ENCODE assay signal across 18 mouse cellular contexts in the genomic region with DNA sequence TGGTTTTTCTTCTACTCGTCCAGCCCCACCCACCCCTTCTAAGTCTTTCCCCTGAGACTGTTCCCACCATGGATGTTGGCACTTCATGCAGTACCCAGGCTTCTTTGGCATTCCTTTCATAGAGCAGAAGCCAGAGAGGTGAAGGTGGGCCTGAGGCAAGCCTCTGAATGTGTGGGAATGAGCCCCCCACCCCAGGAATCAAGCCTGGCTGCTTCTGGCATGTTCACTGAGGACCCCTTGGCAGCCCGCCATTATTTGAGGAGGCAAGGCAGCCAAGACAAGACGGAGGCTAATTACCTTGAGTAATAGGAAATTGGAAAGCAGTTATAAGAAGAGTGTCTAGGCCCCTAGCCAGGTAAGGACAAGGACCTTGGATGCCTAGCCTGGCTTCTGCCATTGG.
DNase-seq lines count a peak whose midpoint lies in the region; ATAC-seq lines count a peak whose summit lies in the region.
"Had no signal": no experiment of that assay in that cellular context is flagged by ENCODE, and none has a peak within 500 bp of the region (broad histone marks: within the 10 kb centered on the region; RNA-seq: fewer than 3 reads in every experiment).

No protein-coding gene starts in this region.

- H3K9me3 ChIP-seq in hindbrain, embryonic 14.5 days (ENCODE audit: control insufficient read depth, low read length): no peaks in the 10 kb centered on the region
- no peaks in the 10 kb centered on the region for H3K9me3 ChIP-seq in hindbrain, embryonic 10.5 days
- H3K9me3 ChIP-seq in liver, embryonic 11.5 days (ENCODE audit: control insufficient read depth, low read length): no peaks in the 10 kb centered on the region
- no peaks in the 10 kb centered on the region for H3K9me3 ChIP-seq in limb, embryonic 15.5 days
- H3K9me3 ChIP-seq: heart, embryonic 15.5 days; limb, embryonic 12.5 days; midbrain, embryonic 12.5 days had no signal

- H3K27ac ChIP-seq in hindbrain, embryonic 14.5 days: no peak overlapping the region
- H3K27ac ChIP-seq in hindbrain, embryonic 10.5 days: no peak overlapping the region
- H3K27ac ChIP-seq in liver, embryonic 11.5 days (ENCODE audit: low read depth, low read length): no peak overlapping the region
- H3K27ac ChIP-seq in limb, embryonic 15.5 days: no peak overlapping the region
- H3K27ac ChIP-seq: gastrocnemius, adult 2 months; heart, embryonic 15.5 days; limb, embryonic 12.5 days; midbrain, embryonic 12.5 days had no signal

- no peak overlapping the region for H3K9ac ChIP-seq in hindbrain, embryonic 14.5 days
- H3K9ac ChIP-seq in liver, embryonic 11.5 days (ENCODE audit: low read depth, low read length): no peak overlapping the region
- no peak overlapping the region for H3K9ac ChIP-seq in limb, embryonic 15.5 days
- H3K9ac ChIP-seq: heart, embryonic 15.5 days; limb, embryonic 12.5 days; midbrain, embryonic 12.5 days had no signal

- H3K27me3 ChIP-seq in hindbrain, embryonic 14.5 days (ENCODE audit: control insufficient read depth, insufficient read depth, low read length): no peaks in the 10 kb centered on the region
- no peaks in the 10 kb centered on the region for H3K27me3 ChIP-seq in hindbrain, embryonic 10.5 days (ENCODE audit: insufficient read depth, poor library complexity, severe bottlenecking)
- H3K27me3 ChIP-seq in liver, embryonic 11.5 days (replicated peaks; ENCODE audit: control insufficient read depth, insufficient read depth, low read length): no peaks in the 10 kb centered on the region
- no peaks in the 10 kb centered on the region for H3K27me3 ChIP-seq in limb, embryonic 15.5 days
- H3K27me3 ChIP-seq: heart, embryonic 15.5 days; limb, embryonic 12.5 days; midbrain, embryonic 12.5 days had no signal

- DNase-seq in hindbrain, embryonic 14.5 days (ENCODE audit: low spot score): no peak
- no peak for DNase-seq in hindbrain, embryonic 10.5 days (ENCODE audit: low spot score)
- peak; percentile 25 for DNase-seq in liver
- DNase-seq in liver, embryonic 11.5 days (ENCODE audit: low spot score): no peak
- peak; percentile 53 for DNase-seq in testis, postnatal 10 days (ENCODE audit: low spot score)
- no peak for DNase-seq in testis, postnatal 14 days (ENCODE audit: low spot score)
- DNase-seq: adrenal gland, postnatal 14 days; cerebellum, adult 9-10 months; gastrocnemius, adult 2 months; heart, adult 18-20 months; right cerebral cortex, postnatal 14 days; thymus, postnatal 4 days had no signal

- ATAC-seq in hindbrain, embryonic 14.5 days (ENCODE audit: low FRiP score): peak; percentile 40; the same call in 1 of the 2 replicates
- no peak for ATAC-seq in liver, embryonic 11.5 days (replicated peaks; ENCODE audit: low FRiP score)
- 0 out of 2 replicates have a peak, but pooled peaks have one; percentile 35 for ATAC-seq in limb, embryonic 15.5 days (ENCODE audit: insufficient number of reproducible peaks, low FRiP score, low TSS enrichment, low read depth)
- no peak for ATAC-seq in granulocyte monocyte progenitor cell, adult 5-6 weeks (replicated peaks; ENCODE audit: poor library complexity, severe bottlenecking)
- ATAC-seq: inflammation-experienced regulatory T-cells, adult 6 months had no signal

- H3K4me3 ChIP-seq in hindbrain, embryonic 14.5 days (replicated peaks; ENCODE audit: low read length): no peak overlapping the region
- H3K4me3 ChIP-seq in hindbrain, embryonic 10.5 days: no peak overlapping the region
- no peak overlapping the region for H3K4me3 ChIP-seq in liver, embryonic 11.5 days (ENCODE audit: low read depth, low read length)
- no peak overlapping the region for H3K4me3 ChIP-seq in limb, embryonic 15.5 days
- H3K4me3 ChIP-seq: gastrocnemius, adult 2 months; heart, embryonic 15.5 days; limb, embryonic 12.5 days; midbrain, embryonic 12.5 days had no signal

- WGBS in hindbrain, embryonic 14.5 days: 67% methylated on average over 3 of the region's 3 CpGs
- 76% methylated on average over 3 of the region's 3 CpGs for WGBS in hindbrain, embryonic 10.5 days
- 74% methylated on average over 3 of the region's 3 CpGs for WGBS in liver, embryonic 11.5 days
- WGBS in limb, embryonic 15.5 days: 21% methylated on average over 3 of the region's 3 CpGs

- no peak overlapping the region for H3K4me2 ChIP-seq in hindbrain, embryonic 14.5 days (replicated peaks)
- no peak overlapping the region for H3K4me2 ChIP-seq in liver, embryonic 11.5 days
- H3K4me2 ChIP-seq in limb, embryonic 15.5 days: no peak overlapping the region
- H3K4me2 ChIP-seq: heart, embryonic 15.5 days; limb, embryonic 12.5 days; midbrain, embryonic 12.5 days had no signal

- H3K4me1 ChIP-seq in hindbrain, embryonic 14.5 days (replicated peaks; ENCODE audit: control insufficient read depth, insufficient read depth, low read length): no peaks in the 10 kb centered on the region
- H3K4me1 ChIP-seq in hindbrain, embryonic 10.5 days (replicated peaks): no peaks in the 10 kb centered on the region
- no peaks in the 10 kb centered on the region for H3K4me1 ChIP-seq in liver, embryonic 11.5 days (replicated peaks; ENCODE audit: control insufficient read depth, insufficient read depth, low read length)
- H3K4me1 ChIP-seq in limb, embryonic 15.5 days: peaks cover 10% of the 10 kb centered on the region; the same call in 1 of the 2 replicates
- H3K4me1 ChIP-seq: midbrain, embryonic 12.5 days had no signal

- no peaks in the 10 kb centered on the region for H3K36me3 ChIP-seq in hindbrain, embryonic 14.5 days (replicated peaks; ENCODE audit: control insufficient read depth, insufficient read depth)
- no peaks in the 10 kb centered on the region for H3K36me3 ChIP-seq in hindbrain, embryonic 10.5 days
- no peaks in the 10 kb centered on the region for H3K36me3 ChIP-seq in liver, embryonic 11.5 days (ENCODE audit: control insufficient read depth, insufficient read depth, low read length)
- no peaks in the 10 kb centered on the region for H3K36me3 ChIP-seq in limb, embryonic 15.5 days
- H3K36me3 ChIP-seq: heart, embryonic 15.5 days; limb, embryonic 12.5 days; midbrain, embryonic 12.5 days had no signal

Comparison
In these comparisons a context has a peak if more than half of its experiments do, and no peak if none do; other contexts are left out.
1. DNase-seq: peak in liver (single experiment) and testis, postnatal 10 days (single experiment); none in hindbrain, embryonic 14.5 days (single experiment), hindbrain, embryonic 10.5 days (single experiment), liver, embryonic 11.5 days (single experiment) and testis, postnatal 14 days (single experiment).
2. ATAC-seq: peak in hindbrain, embryonic 14.5 days (single experiment) and limb, embryonic 15.5 days (single experiment); none in liver, embryonic 11.5 days (single experiment) and granulocyte monocyte progenitor cell, adult 5-6 weeks (single experiment).